Mouse (Mus musculus): ENCODE data around the gene Syvn1.

DNA sequence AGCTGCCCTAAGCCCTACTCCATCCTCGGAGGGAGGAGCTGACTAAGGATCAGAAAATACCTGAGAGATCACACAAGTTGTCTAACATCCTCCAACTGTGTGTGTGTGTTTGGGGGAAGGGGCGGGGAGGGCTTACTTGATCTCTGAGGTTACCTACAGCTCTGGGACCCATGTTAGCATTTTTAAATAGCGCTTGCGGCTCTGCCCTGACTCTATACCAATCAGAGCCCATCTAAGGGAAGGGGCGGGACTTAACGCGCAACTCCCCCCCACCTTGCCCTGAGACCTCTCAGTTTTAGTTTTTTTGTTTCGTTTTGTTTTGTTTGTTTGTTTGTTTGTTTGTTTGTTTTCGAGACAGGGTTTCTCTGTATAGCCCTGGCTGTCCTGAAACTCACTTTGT is 16.9 kb upstream of the Syvn1 start:
- TF ChIP-seq TCF3 (IDR thresholded peaks at IDR 0.05; ENCODE audit: insufficient read length, low read depth) (no peak), USF1 (IDR thresholded peaks at IDR 0.05; ENCODE audit: low read depth) (no peak), SRF (IDR thresholded peaks at IDR 0.05; ENCODE audit: control insufficient read depth, insufficient read length, low read depth) (no peak), POLR2A (IDR thresholded peaks at IDR 0.05; ENCODE audit: insufficient read length, low read depth) (no peak), TCF12 (IDR thresholded peaks at IDR 0.05; ENCODE audit: insufficient read depth, poor library complexity, severe bottlenecking) (no peak), CEBPB (IDR thresholded peaks at IDR 0.05; ENCODE audit: insufficient read depth, poor library complexity, severe bottlenecking) (no peak), MAX (IDR thresholded peaks at IDR 0.05; ENCODE audit: low read depth) (no peak), POLR2AphosphoS2 (IDR thresholded peaks at IDR 0.05; ENCODE audit: insufficient read length, low read depth) (no peak), MYOG (IDR thresholded peaks at IDR 0.05; ENCODE audit: control insufficient read depth in 1 of 3, insufficient read depth in 1 of 3, insufficient read length in 2 of 3, low read depth in 2 of 3) (no peak), E2F4 (IDR thresholded peaks at IDR 0.05; ENCODE audit: insufficient read depth) (no peak), REST (IDR thresholded peaks at IDR 0.05; ENCODE audit: insufficient read depth, insufficient read length) (no peak)
